Mouse (Mus musculus) olfactory bulb, adult 2 months (tissue): ENCODE data around the gene Gm37419.

Source experiments
- CTCF ChIP-seq: fragments of 200-500 bp; IDR thresholded peaks from 2 replicates; pipeline ENCODE4 v1.5.1; 2012; ENCODE audit warnings: low read depth, mild to moderate bottlenecking, low read length, moderate library complexity; ENCODE audit not compliant: insufficient read depth
- POLR2A ChIP-seq: fragments of 200-500 bp; IDR thresholded peaks from 2 replicates; pipeline ENCODE4 v1.6.1; 2012; ENCODE audit warnings: mild to moderate bottlenecking, low read depth, low read length, moderate library complexity; ENCODE audit not compliant: insufficient read depth

DNA sequence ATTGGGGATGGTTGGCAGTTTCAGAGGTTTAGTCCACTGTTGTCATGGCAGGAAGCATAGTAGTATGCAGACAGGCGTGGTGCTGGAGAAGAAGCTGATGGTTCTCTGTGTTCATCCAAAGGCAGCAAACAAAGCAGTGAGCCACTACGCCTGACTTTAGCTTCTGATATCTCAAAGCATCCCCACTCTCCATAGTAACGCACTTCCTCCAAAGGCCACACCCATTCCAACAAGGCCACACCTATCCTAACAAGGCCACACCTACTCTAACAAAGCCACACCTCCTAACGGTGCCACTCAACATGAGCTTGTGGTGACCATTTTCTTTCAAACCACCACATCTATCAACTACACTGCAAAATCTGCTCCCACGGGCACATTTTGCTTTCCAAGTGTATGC, 45.0 kb downstream of the Gm37419 start:
- no peak for TF ChIP-seq CTCF
- TF ChIP-seq POLR2A, result no peak
